Mouse (Mus musculus) urinary bladder, postnatal 4 days (tissue): Measurements from ENCODE around the gene Elf5.

Source experiments
- DNase-seq, 2 experiments: peaks; one replicate each; pipeline ENCODE4 v3.0.0; 2021 to 2022; ENCODE audit warnings: low spot score in 2 of 2

Gene Elf5

GRCm38 (mm10) chr2:103476180-103476579 is 64.7 kb downstream of the Elf5 start:
- no peak for DNase-seq

- DNase-seq, result no peak
These were observed 65.2 kb downstream of the Elf5 start for GRCm38 (mm10) chr2:103476657-103477056.

- DNase-seq, result no peak
These were observed 66.0 kb downstream of the Elf5 start for GRCm38 (mm10) chr2:103477456-103477855.

- no peak for DNase-seq
These were observed 66.8 kb downstream of the Elf5 start for GRCm38 (mm10) chr2:103478326-103478725.

GRCm38 (mm10) chr2:103480240-103480639 is 68.8 kb downstream of the Elf5 start:
- DNase-seq, result no peak

- DNase-seq, result no peak
These were observed 69.4 kb downstream of the Elf5 start for GRCm38 (mm10) chr2:103480871-103481270.

- no peak for DNase-seq
These were observed 70.1 kb downstream of the Elf5 start for GRCm38 (mm10) chr2:103481314-103482231.

GRCm38 (mm10) chr2:103483289-103483985 is 71.9 kb downstream of the Elf5 start:
- no peak for DNase-seq

- no peak for DNase-seq
These were observed 72.6 kb downstream of the Elf5 start for GRCm38 (mm10) chr2:103483986-103484520.

- peak; percentile 95 to 97 for DNase-seq
These were observed 73.3 kb downstream of the Elf5 start, which contains the start of gene Cat for GRCm38 (mm10) chr2:103484617-103485401. Gene Cat, minus strand, starts transcription at chr2:103485160.

- DNase-seq, result no peak
These were observed 81.0 kb downstream of the Elf5 start for GRCm38 (mm10) chr2:103492526-103492925.

- DNase-seq, result no peak
These were observed 82.3 kb downstream of the Elf5 start for GRCm38 (mm10) chr2:103493827-103494226.

GRCm38 (mm10) chr2:103495633-103496418 is 84.3 kb downstream of the Elf5 start:
- DNase-seq, result no peak
